Mouse (Mus musculus): ENCODE measurements at regions not wholly inside any gene's neighbourhood (a gene's known extent, or its start where the extent isn't known, plus 50 kb on each side); places are given as distances from the start of the nearest gene placed in this dataset.

DNA sequence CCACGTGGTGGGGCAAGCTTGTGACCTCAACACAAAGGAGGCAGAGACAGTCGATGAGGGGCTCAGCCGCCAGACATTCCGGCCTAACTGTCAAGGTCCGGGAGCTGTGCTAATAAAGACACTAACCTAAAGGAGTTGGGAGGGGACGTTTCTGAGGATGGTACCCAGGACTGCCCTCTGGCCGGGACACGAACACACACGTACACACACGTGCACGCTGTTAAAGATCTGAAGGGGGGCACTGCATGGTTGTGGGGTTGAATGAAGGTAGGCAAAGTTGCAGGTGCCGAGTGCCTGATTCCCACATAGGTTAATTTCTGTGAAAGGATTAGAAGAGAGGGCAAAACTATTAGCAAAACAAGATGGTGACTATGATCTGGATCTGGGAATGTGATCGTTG, 65.4 kb upstream of the Mitf start:
- H3K4me3 ChIP-seq (ENCODE audit: low read depth, low read length) = no peak overlapping the region
- no peak overlapping the region for H3K27ac ChIP-seq (ENCODE audit: low read length)
- no peaks in the 10 kb centered on the region for H3K4me1 ChIP-seq (ENCODE audit: control insufficient read depth, insufficient read depth, low read length)
- no peak for ATAC-seq
- H3K9me3 ChIP-seq (replicated peaks; ENCODE audit: control insufficient read depth, low read length, poor library complexity, severe bottlenecking) = no peaks in the 10 kb centered on the region
- H3K36me3 ChIP-seq (ENCODE audit: control insufficient read depth, insufficient read depth, low read length) = no peaks in the 10 kb centered on the region
- WGBS = 49% methylated on average over 13 of the region's 13 CpGs
- H3K9ac ChIP-seq (ENCODE audit: low read depth, low read length) = no peak overlapping the region
- H3K27me3 ChIP-seq (ENCODE audit: control insufficient read depth, insufficient read depth, low read depth, low read length) = peaks cover 3% of the 10 kb centered on the region
- no peak overlapping the region for H3K4me2 ChIP-seq (ENCODE audit: low read length)

- peaks cover 3% of the 10 kb centered on the region for H3K27me3 ChIP-seq (ENCODE audit: control insufficient read depth, insufficient read depth, low read depth, low read length)
- no peak overlapping the region for H3K27ac ChIP-seq (ENCODE audit: low read length)
- no peaks in the 10 kb centered on the region for H3K9me3 ChIP-seq (replicated peaks; ENCODE audit: control insufficient read depth, low read length, poor library complexity, severe bottlenecking)
- no peaks in the 10 kb centered on the region for H3K36me3 ChIP-seq (ENCODE audit: control insufficient read depth, insufficient read depth, low read length)
- no peak for ATAC-seq
- WGBS = 37% methylated on average over 11 of the region's 11 CpGs
- H3K9ac ChIP-seq (ENCODE audit: low read depth, low read length) = no peak overlapping the region
- H3K4me3 ChIP-seq (ENCODE audit: low read depth, low read length) = no peak overlapping the region
- no peaks in the 10 kb centered on the region for H3K4me1 ChIP-seq (ENCODE audit: control insufficient read depth, insufficient read depth, low read length)
- peak overlapping the region; percentile 10; the same call in 1 of the 2 replicates for H3K4me2 ChIP-seq (ENCODE audit: low read length)
Observed at GRCm38 (mm10) chr6:97740851-97741201, 66.0 kb upstream of the Mitf start.

DNA sequence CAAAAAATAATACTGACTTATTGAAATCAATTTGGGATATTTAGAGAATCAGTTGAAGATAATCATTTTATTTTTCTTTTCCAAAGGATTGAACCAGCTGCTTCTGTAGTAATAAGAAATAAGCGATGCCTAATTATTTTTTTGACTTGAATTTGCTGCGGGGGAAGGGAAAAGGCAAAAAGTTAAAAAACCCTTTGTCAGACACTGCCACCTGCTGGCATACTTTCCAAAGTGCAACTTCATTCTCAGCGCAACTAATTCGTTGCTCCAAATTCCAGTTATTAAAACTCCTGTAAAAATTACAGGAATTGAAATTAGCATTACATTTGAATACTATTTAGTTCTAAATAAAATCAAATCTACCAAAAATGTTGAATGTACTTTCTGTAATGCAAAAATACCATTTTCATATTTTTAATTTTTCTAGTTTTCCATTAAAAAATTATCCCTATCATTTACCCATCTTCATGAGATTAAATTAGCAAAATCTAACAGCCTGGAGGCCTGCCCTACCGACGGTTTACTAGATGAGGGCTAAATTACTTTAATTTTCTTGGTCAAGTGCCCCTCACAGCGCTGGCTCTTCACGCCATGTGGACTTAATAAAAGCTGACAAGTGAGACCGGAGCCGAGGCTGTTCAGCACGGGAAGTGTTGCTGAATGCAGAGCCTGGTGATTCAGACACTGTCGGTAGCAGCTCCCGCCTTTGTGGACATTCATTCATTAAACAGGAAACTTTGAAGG, 66.6 kb upstream of the Mitf start:
- Histone ChIP-seq H3K9ac (ENCODE audit: low read depth, low read length) (no peak overlapping the region), H3K4me1 (ENCODE audit: control insufficient read depth, insufficient read depth, low read length) (no peaks in the 10 kb centered on the region), H3K27ac (ENCODE audit: low read length) (no peak overlapping the region), H3K4me3 (ENCODE audit: low read depth, low read length) (no peak overlapping the region), H3K36me3 (ENCODE audit: control insufficient read depth, insufficient read depth, low read length) (no peaks in the 10 kb centered on the region), H3K9me3 (replicated peaks; ENCODE audit: control insufficient read depth, low read length, poor library complexity, severe bottlenecking) (no peaks in the 10 kb centered on the region), H3K4me2 (ENCODE audit: low read length) (peak overlapping the region; percentile 10; the same call in 1 of the 2 replicates), H3K27me3 (ENCODE audit: control insufficient read depth, insufficient read depth, low read depth, low read length) (peaks cover 3% of the 10 kb centered on the region)
- 9% methylated on average over 13 of the region's 13 CpGs for WGBS
- 0 out of 2 replicates have a peak, but pooled peaks have one; percentile 32 for ATAC-seq

DNA sequence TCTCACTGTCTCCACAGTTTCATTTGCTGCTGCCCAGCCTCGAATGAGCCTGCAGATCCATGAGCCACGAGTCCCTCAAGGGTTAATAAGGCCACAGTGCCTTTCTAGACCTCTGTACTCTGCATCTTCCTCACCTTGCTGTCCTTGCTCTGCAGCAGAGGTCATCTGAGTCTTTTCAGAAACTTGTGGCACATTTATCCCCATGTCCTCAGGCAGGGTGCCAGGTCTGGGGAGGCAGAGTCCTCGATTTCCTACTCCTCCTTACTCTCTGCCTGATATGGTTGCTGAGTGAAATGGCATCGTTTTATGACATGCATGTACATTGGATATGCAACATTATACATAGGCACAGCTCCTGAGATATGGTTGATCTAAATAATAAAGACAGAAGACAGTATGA, 68.0 kb upstream of the Mitf start:
- no peak overlapping the region for H3K4me2 ChIP-seq (ENCODE audit: low read length)
- WGBS = 69% methylated on average over 4 of the region's 4 CpGs
- no peak for ATAC-seq
- H3K9me3 ChIP-seq (replicated peaks; ENCODE audit: control insufficient read depth, low read length, poor library complexity, severe bottlenecking) = no peaks in the 10 kb centered on the region
- no peaks in the 10 kb centered on the region; the same call in 1 of the 2 replicates for H3K4me1 ChIP-seq (ENCODE audit: control insufficient read depth, insufficient read depth, low read length)
- H3K4me3 ChIP-seq (ENCODE audit: low read depth, low read length) = no peak overlapping the region
- no peak overlapping the region for H3K9ac ChIP-seq (ENCODE audit: low read depth, low read length)
- no peak overlapping the region for H3K27ac ChIP-seq (ENCODE audit: low read length)
- no peaks in the 10 kb centered on the region for H3K36me3 ChIP-seq (ENCODE audit: control insufficient read depth, insufficient read depth, low read length)
- H3K27me3 ChIP-seq (ENCODE audit: control insufficient read depth, insufficient read depth, low read depth, low read length) = peaks cover 3% of the 10 kb centered on the region

- Histone ChIP-seq H3K9ac (ENCODE audit: low read depth, low read length) (no peak overlapping the region), H3K27me3 (ENCODE audit: control insufficient read depth, insufficient read depth, low read depth, low read length) (no peaks in the 10 kb centered on the region), H3K9me3 (replicated peaks; ENCODE audit: control insufficient read depth, low read length, poor library complexity, severe bottlenecking) (no peaks in the 10 kb centered on the region), H3K4me3 (ENCODE audit: low read depth, low read length) (no peak overlapping the region), H3K4me2 (ENCODE audit: low read length) (no peak overlapping the region), H3K27ac (ENCODE audit: low read length) (no peak overlapping the region), H3K4me1 (ENCODE audit: control insufficient read depth, insufficient read depth, low read length) (no peaks in the 10 kb centered on the region; the same call in 1 of the 2 replicates), H3K36me3 (ENCODE audit: control insufficient read depth, insufficient read depth, low read length) (no peaks in the 10 kb centered on the region)
- no peak for ATAC-seq
Observed at GRCm38 (mm10) chr6:97730835-97731234, 76.0 kb upstream of the Mitf start.

- H3K4me1 ChIP-seq (ENCODE audit: control insufficient read depth, insufficient read depth, low read length) = no peaks in the 10 kb centered on the region
- no peak overlapping the region for H3K4me2 ChIP-seq (ENCODE audit: low read length)
- H3K27me3 ChIP-seq (ENCODE audit: control insufficient read depth, insufficient read depth, low read depth, low read length) = no peaks in the 10 kb centered on the region
- no peaks in the 10 kb centered on the region for H3K36me3 ChIP-seq (ENCODE audit: control insufficient read depth, insufficient read depth, low read length)
- ATAC-seq = no peak
- H3K4me3 ChIP-seq (ENCODE audit: low read depth, low read length) = no peak overlapping the region
- WGBS = 23% methylated on average over 6 of the region's 6 CpGs
- no peak overlapping the region for H3K27ac ChIP-seq (ENCODE audit: low read length)
- H3K9me3 ChIP-seq (replicated peaks; ENCODE audit: control insufficient read depth, low read length, poor library complexity, severe bottlenecking) = no peaks in the 10 kb centered on the region
- no peak overlapping the region for H3K9ac ChIP-seq (ENCODE audit: low read depth, low read length)
Observed at GRCm38 (mm10) chr6:97718184-97718910, 88.5 kb upstream of the Mitf start.

- Histone ChIP-seq H3K27ac (ENCODE audit: low read length) (no peak overlapping the region), H3K27me3 (ENCODE audit: control insufficient read depth, insufficient read depth, low read depth, low read length) (no peaks in the 10 kb centered on the region), H3K4me2 (ENCODE audit: low read length) (no peak overlapping the region), H3K4me1 (ENCODE audit: control insufficient read depth, insufficient read depth, low read length) (no peaks in the 10 kb centered on the region), H3K9ac (ENCODE audit: low read depth, low read length) (no peak overlapping the region), H3K4me3 (ENCODE audit: low read depth, low read length) (no peak overlapping the region), H3K36me3 (ENCODE audit: control insufficient read depth, insufficient read depth, low read length) (no peaks in the 10 kb centered on the region), H3K9me3 (replicated peaks; ENCODE audit: control insufficient read depth, low read length, poor library complexity, severe bottlenecking) (no peaks in the 10 kb centered on the region)
- 39% methylated on average over 2 of the region's 2 CpGs for WGBS
- ATAC-seq = no peak
Observed at GRCm38 (mm10) chr6:97707401-97707800, 90.1 kb upstream of the Frmd4b start.

GRCm38 (mm10) chr6:97704361-97704760, 87.0 kb upstream of the Frmd4b start:
- 85% methylated on average over 5 of the region's 5 CpGs for WGBS
- no peak for ATAC-seq

DNA sequence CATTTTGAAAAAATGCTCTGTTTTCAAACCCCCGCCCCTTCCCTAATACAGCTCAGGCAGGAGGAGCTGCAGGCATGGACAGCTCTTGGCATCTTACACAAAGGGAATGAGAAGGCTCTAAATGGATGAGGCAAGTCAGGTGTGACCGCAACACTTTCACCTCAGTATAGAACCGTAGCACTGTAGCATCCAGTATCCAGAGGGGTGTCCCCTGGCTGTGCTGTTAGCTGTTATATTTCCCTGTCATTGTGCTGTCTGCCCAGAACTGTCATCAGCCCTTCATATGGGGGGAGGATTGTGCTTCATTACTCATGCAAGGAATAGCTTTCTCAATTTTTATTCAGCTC, 82.4 kb upstream of the Frmd4b start:
- ATAC-seq = peak; percentile 56; the same call in 1 of the 2 replicates
- H3K27ac ChIP-seq (ENCODE audit: low read length) = no peak overlapping the region

More at GRCm38 (mm10) chr6:97704361-97704760, 87.0 kb upstream of the Frmd4b start:
- no peak overlapping the region for H3K4me2 ChIP-seq (ENCODE audit: low read length)
- H3K9me3 ChIP-seq (replicated peaks; ENCODE audit: control insufficient read depth, low read length, poor library complexity, severe bottlenecking) = no peaks in the 10 kb centered on the region
- H3K4me3 ChIP-seq (ENCODE audit: low read depth, low read length) = no peak overlapping the region
- H3K4me1 ChIP-seq (ENCODE audit: control insufficient read depth, insufficient read depth, low read length) = peaks cover 7% of the 10 kb centered on the region; the same call in 1 of the 2 replicates
- no peaks in the 10 kb centered on the region for H3K27me3 ChIP-seq (ENCODE audit: control insufficient read depth, insufficient read depth, low read depth, low read length)
- H3K9ac ChIP-seq (ENCODE audit: low read depth, low read length) = no peak overlapping the region
- no peaks in the 10 kb centered on the region for H3K36me3 ChIP-seq (ENCODE audit: control insufficient read depth, insufficient read depth, low read length)
- no peak overlapping the region for H3K27ac ChIP-seq (ENCODE audit: low read length)

More for the DNA sequence above, 82.4 kb upstream of the Frmd4b start:
- no peaks in the 10 kb centered on the region for H3K9me3 ChIP-seq (replicated peaks; ENCODE audit: control insufficient read depth, low read length, poor library complexity, severe bottlenecking)
- H3K4me3 ChIP-seq (ENCODE audit: low read depth, low read length) = no peak overlapping the region
- no peak overlapping the region for H3K9ac ChIP-seq (ENCODE audit: low read depth, low read length)
- H3K4me2 ChIP-seq (ENCODE audit: low read length) = no peak overlapping the region
- H3K27me3 ChIP-seq (ENCODE audit: control insufficient read depth, insufficient read depth, low read depth, low read length) = no peaks in the 10 kb centered on the region
- WGBS = 73% methylated on average over 3 of the region's 3 CpGs
- H3K4me1 ChIP-seq (ENCODE audit: control insufficient read depth, insufficient read depth, low read length) = peaks cover 7% of the 10 kb centered on the region; the same call in 1 of the 2 replicates
- H3K36me3 ChIP-seq (ENCODE audit: control insufficient read depth, insufficient read depth, low read length) = no peaks in the 10 kb centered on the region
